Mouse (Mus musculus) frontal cortex, postnatal 36 days (tissue): ENCODE data around the gene Raet1e.
"Not testable (repeated sequence)": the region's sequence is repeated elsewhere in the genome, so short reads cannot be mapped to it uniquely, and the experiment has no call there.

Experiments used
- DNase-seq, 2 experiments: peaks; one replicate each; pipeline ENCODE4 v3.0.0; 2022; ENCODE audit warnings: low spot score in 2 of 2

Gene Raet1e

DNA sequence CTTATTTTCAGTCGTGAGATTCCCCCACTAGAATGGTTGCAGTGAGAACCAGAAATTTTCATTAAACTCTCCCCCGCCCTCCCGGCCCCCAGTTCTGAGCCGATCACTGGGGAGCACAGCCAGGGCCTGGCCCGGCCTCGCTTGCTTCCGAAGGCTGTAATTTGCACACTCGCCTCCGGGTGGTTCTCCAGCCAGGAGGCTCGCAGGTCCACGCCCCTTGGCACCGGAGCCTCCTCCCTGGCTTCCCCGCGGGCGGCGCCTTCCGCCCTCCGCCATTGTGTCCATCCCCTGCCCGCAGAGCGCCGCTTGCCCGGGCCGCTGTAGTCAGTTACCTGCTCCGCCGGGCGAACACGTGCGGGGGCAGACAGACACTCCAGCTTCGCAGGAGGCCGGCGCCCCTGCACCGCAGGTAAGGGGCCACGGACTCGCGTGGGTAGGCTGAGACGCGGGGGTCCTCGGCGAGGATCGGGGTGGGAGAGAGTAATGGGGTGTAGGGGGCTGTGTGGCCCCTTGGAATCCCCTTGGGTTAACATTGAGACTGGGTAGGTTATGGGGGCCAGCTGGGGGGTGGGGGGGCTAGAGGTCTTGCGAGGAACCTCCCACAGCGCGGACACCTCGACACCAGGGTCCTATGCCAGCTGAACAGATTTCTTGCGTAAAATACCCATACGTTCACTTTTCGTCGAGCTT, at the start of gene Raet1e, which contains the start of gene H60b:
TSS of gene Raet1e (plus strand) at position 260 of the 690 bp plus-strand sequence.
TSS of gene H60b (plus strand) at position 277 of the 690 bp plus-strand sequence.
- not testable (repeated sequence) for DNase-seq

GRCm38 (mm10) chr10:22140665-22141280, 17.6 kb upstream of the Raet1e start:
- peak; percentile 71 to 74 for DNase-seq

DNA sequence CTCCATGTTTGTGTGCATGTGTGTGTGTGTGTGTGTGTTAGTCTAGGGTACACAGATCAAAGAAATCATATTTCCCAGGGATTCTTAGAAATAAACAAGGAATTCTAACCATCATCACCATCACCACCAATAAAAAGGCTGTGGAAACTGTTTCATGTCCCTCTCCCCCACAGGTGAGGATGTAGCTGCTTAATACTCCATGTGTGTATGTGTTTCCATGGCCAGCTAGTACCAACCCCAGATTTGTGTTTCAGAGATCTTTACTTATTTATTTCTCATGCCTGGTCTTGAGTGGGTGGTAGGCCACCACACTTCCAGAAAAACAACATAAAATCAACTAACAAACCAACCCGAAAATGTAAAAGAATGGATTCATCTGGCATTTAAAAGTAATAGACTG, 16.2 kb upstream of the Raet1e start:
- not testable (repeated sequence) for DNase-seq

DNA sequence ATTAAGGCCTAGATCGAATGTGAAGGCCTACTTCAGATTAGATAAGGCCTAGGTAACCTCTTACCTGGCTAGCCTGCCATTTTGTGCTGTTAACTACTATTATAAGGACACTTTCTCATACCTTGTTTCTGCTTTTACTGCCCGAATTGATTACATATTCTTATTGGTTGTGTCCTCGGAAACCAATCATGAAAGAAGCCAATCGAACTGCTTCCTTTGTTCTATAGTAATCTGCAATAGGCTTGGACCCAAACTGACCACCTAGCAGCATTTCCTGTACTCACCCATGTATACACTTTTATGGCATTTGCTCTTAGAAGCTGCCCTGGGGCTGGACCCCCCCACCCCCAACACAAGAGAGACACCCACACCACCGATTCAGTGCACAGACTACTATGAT, 15.4 kb upstream of the Raet1e start:
- no peak for DNase-seq

- peak in 1 of 2 experiments; percentile 41 for DNase-seq
Observed at GRCm38 (mm10) chr10:22148441-22149072, 9.8 kb upstream of the Raet1e start.

DNA sequence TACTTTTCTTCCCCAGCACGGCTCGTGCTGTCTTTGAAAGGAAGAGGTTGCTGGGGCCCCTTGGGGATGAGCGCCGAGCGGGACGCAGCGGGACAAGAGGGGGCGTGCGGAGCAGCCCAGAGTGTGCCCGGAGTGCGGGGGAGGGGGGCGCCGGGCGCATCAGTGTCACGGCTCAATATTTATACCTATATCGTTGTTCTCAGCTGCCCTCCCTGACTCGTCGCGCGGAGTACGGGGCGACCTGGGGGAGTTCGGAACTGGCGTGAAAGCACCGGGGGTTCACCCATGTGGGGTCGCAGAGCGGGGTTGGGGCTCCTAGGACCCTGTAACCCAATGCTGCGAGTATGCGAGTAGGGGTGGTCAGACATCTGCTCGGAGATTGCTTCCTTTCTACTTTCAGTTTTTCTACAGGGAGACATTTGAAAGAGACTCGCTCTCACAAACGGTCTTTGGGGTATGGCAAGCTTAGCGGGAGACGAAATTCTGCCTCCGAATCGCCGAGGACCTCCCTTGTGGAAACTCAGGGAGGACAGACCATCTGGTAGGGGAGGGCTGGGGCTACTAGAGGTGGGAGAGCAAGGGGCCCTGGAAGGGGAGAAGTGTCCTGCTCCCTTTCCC, 9.2 kb upstream of the Raet1e start, which contains the start of gene E030030I06Rik:
TSS of gene E030030I06Rik (minus strand) at position 198 of the 618 bp plus-strand sequence.
- peak in 1 of 2 experiments; percentile 44 for DNase-seq

DNA sequence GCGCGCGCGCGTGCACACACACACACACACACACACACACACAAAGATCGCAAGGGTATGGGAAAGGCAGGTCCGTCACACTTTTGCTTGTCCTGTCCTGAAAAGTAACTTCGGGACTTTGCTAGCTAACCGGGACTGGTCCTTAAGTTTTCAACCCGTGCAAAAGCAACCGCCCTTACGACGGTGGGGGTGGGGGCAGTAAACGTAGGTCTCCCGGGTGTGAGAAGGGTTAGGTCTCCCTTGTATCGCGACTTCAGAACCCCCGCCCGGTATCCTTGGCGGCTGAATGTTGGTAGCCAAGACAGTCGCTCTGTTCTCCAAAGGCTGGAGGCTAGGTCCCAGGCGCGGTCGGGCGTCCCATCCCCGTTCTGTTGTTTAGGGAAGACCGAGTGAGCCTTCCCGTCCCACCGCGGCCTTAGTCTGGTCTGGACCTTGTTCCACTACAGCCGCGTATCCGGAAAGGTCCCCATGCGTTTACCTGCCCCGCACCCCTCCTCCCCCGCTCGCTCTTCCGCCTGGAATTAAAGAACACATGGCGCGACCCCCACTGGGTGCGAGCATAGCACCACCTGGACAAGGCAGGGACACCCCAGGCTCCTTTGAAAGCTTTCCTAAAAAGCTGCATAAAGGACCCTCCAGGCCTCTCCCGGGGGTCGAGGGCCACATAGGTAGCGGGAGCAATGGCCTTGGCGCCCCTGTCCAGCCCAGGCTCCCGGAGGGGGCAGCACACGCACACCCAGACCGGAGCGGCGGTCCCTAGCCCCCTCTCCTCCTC, 8.5 kb upstream of the Raet1e start:
- DNase-seq, result no peak

- DNase-seq, result no peak
Observed at GRCm38 (mm10) chr10:22150593-22150992, 7.8 kb upstream of the Raet1e start.

- DNase-seq, result not testable (repeated sequence)
Observed at GRCm38 (mm10) chr10:22151056-22151862, 7.1 kb upstream of the Raet1e start.

- not testable (repeated sequence) for DNase-seq
Observed at GRCm38 (mm10) chr10:22151863-22152640, 6.3 kb upstream of the Raet1e start.

DNA sequence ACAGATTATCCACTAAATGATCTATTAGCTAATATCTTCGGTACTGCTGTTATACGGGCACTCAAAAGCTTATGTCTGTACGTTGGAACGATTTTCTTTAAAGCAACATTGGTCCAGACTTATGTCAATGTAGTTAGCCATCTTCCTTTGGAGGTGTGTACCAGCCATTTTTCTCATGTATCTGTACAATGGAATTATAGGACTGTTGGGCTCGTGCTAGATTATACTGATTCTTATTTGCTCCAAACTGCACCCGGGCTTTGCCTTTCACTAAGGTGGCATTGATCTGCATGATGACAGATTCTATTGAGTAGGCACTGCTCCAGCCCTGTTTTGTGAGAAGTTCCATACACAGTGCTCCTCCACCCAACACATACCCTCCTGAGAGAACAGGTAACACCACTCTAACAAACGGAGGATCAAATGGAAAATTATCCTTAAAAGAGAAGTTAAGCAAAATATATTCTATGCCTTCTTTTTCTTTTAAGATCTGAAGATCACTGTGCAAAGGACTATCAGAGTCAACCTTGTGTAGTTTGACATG, 5.2 kb upstream of the Raet1e start:
- DNase-seq, result not testable (repeated sequence)

GRCm38 (mm10) chr10:22154127-22154526, 4.2 kb upstream of the Raet1e start:
- not testable (repeated sequence) for DNase-seq

DNA sequence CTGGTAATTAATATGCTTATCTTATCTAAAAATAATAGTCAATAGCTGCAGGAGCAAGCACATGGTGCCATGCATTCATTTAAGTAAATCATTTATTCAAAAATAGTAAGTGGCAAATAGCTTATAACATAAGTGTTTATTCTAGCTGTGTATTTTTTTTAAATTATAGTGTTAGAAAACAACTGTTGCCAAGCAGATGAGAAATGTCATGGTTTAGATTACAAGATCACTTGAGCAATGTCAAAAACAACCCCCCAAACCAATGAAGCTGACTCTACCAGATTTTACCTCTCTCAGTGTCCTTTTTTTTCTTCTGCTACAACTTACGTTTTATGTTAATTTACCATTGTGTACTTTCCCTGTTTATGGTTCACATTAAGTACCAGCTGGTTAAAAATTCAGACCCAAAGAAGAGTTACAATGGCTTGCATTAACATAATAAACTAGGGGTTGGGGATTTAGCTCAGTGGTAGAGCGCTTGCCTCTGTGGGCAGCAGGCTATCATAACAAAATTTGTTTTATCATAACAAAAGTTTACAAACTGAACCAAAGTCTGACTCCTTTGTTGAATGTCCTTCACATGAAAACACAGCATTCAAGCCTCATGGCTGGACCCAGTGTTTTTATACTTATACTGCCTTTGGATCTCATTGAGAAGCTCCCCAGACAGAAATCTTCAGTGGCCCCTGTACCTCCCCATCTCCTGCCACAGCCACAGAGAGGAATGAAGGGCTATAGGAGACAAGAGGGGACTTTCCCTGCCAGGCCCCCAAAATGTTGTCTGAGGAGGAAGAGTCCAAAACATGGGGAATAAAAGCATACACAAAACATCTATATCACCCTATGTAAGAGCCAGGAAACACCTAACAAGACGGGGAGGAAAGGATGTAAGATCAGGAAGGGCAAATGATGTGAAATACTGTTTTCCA, 3.2 kb upstream of the Raet1e start:
- DNase-seq, result no peak

DNA sequence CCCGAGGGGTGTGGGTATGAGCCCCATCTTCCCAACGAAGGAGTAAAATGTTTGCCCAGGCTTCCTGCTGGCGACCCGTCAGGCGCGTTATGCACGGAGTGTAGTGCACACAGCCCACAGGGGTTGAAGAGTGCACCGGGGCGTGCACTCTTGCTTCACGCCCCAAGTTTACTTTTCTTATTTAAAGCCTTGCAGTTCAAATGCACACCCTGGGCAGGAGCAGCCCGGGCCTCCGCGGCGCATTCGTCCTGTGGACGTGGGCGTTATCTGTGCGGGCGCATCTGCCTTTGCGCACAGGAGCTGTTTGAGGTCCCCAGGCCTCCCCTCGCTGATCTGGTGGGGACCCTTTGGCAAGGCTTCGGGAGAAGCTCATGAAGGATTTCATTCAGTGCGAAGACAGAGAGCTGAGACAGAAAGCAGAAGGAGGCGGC, 777 bp downstream of the Raet1e start:
- DNase-seq, result no peak

DNA sequence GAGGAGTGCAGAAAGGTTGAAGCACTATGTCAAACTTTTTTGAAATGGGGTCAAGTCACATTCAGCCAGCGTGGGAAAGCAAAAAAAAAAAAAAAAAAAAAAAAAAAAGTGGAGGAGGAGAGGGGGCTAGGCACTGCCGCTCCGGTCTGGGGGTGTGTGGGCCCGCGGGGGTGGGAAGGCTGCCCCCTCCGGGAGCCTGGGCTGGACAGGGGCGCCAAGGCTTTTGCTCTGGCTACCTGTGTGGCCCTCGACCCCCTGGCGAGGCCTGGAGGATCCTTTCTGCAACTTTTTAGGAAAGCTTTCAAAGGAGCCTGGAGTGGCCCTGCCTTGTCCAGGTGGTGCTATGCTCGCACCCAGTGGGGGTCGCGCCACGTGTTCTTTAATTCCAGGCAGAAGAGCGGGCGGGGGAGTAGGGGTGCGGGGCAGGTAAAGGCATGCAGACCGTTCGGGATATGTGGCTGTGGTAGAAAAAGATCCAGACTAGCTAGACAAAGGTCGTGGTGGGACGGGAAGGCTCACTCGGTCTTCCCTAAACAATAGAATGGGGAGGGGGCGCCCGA, 1.3 kb downstream of the Raet1e start:
- no peak for DNase-seq

GRCm38 (mm10) chr10:22163279-22163678, 4.9 kb downstream of the Raet1e start:
- not testable (repeated sequence) for DNase-seq

- DNase-seq, result peak; percentile 78 to 79
Observed at GRCm38 (mm10) chr10:22163705-22164583, 5.6 kb downstream of the Raet1e start.
